Comparison of ENCODE assay signal across 10 mouse cellular contexts in the genomic region with DNA sequence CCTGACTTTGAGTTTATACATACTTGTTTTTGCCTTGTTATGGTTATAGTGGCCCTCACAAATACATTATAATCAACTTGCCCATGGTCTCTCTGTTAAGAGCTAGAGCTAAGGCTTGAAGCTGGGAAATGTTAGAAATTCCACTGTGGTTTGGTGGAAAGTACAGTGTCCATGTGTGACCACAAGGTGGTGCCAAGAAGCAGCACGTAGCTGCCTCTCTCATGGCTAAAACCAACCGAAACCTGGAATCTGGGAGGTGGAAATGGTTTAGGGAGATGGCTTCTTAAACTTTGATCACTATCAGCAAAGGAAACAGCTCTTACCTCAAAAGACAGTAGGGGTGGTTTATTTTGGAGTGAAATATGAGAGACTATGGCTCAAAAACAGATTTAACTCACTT. TPM values are rescaled to one million over a fixed set of nuclear protein-coding genes. Genes with fewer than 3 reads are reported as not detected.
A peak's percentile ranks its signal among the peaks of the same experiment; 100 is the strongest.
DNase-seq lines count a peak whose midpoint lies in the region; TF ChIP-seq lines count a peak whose summit lies in the region.
"Had no signal": no experiment of that assay in that cellular context is flagged by ENCODE, and none has a peak within 500 bp of the region (broad histone marks: within the 10 kb centered on the region; RNA-seq: fewer than 3 reads in every experiment).

No protein-coding gene starts in this region.

- no peak overlapping the region for H3K4me3 ChIP-seq in gastrocnemius, adult 2 months
- no peak overlapping the region for H3K4me3 ChIP-seq in bone marrow, adult 2 months (replicated peaks; ENCODE audit: control insufficient read depth, low read depth, low read length)
- H3K4me3 ChIP-seq: heart, embryonic 15.5 days; midbrain, embryonic 12.5 days had no signal

- H3K27ac ChIP-seq in gastrocnemius, adult 2 months = peak overlapping the region; percentile 89; the same call in 1 of the 2 replicates
- no peak overlapping the region for H3K27ac ChIP-seq in bone marrow, adult 2 months (ENCODE audit: control insufficient read depth, insufficient read depth, low read depth, low read length, poor library complexity)
- H3K27ac ChIP-seq: heart, embryonic 15.5 days; midbrain, embryonic 12.5 days had no signal

- H3K4me1 ChIP-seq in bone marrow, adult 2 months (ENCODE audit: control insufficient read depth, insufficient read depth, low read length) = no peaks in the 10 kb centered on the region

- peak; percentile 83 for TF ChIP-seq CTCF in gastrocnemius, adult 2 months (IDR thresholded peaks at IDR 0.05)
- TF ChIP-seq CTCF in bone marrow, adult 2 months (IDR thresholded peaks at IDR 0.05; ENCODE audit: control insufficient read depth, insufficient read depth, low read length) = peak; percentile 54

- no peak for TF ChIP-seq POLR2A in bone marrow, adult 2 months (IDR thresholded peaks at IDR 0.05; ENCODE audit: borderline replicate concordance, control insufficient read depth, low read depth, low read length)

- 22% methylated on average over 2 of the region's 2 CpGs for WGBS in bone marrow, adult 2 months

- peak; percentile 52 for DNase-seq in gastrocnemius, adult 2 months
- DNase-seq in gastrocnemius, postnatal 25 days = no peak
- peak; percentile 30 for DNase-seq in ovary, postnatal 14 days (ENCODE audit: low spot score)
- no peak for DNase-seq in ovary, postnatal 10 days (ENCODE audit: low spot score)
- peak; percentile 19 to 24 for DNase-seq in heart, postnatal 36 days
- peak; percentile 60 for DNase-seq in mesoderm, embryonic 11.5 days (ENCODE audit: low read depth, low spot score)
- no peak for DNase-seq in T-cell, adult 2 months (ENCODE audit: low spot score)

- intact Hi-C loops in gastrocnemius, adult 2 months (cut with DNase I) = loop anchor here (1.0 to 10.0 kb wide), 2 partner anchors 56 to 174 kb away; no protein-coding TSS in a partner anchor
- intact Hi-C loops in heart, postnatal 36 days (cut with DNase I) = loop anchor here (2.0 to 5.0 kb wide), 2 partner anchors 56 to 676 kb away; no protein-coding TSS in a partner anchor

RNA-seq across cellular contexts. Expression of gene Ercc6, which starts 17.6 kb away (rescaled TPM):
- total RNA-seq in gastrocnemius, adult 2 months (2021) = 1 to 10 TPM; 4.4 to 4.5 TPM
- total RNA-seq in gastrocnemius, postnatal 25 days (2021) = 1 to 10 TPM; 3.8 to 4.0 TPM
- polyA plus RNA-seq in bone marrow, adult 2 months (2011; ENCODE audit: insufficient read depth, insufficient read length, low replicate concordance, missing spikeins) = 5.5 and 6.9 TPM in 2 replicates
- 1 to 10 TPM; 3.4 to 4.5 TPM for total RNA-seq in heart, postnatal 36 days (2021)

Comparison
In these comparisons a context has a peak if more than half of its experiments do, and no peak if none do; other contexts are left out.
1. DNase-seq: peak in gastrocnemius, adult 2 months (single experiment), ovary, postnatal 14 days (single experiment), heart, postnatal 36 days (2 of 2) and mesoderm, embryonic 11.5 days (single experiment); none in gastrocnemius, postnatal 25 days (single experiment), ovary, postnatal 10 days (single experiment) and T-cell, adult 2 months (single experiment).